Mouse (Mus musculus) brain, embryonic 18.5 days (tissue): ENCODE data around the gene Gli1.

Experiments used
- DNase-seq: peaks from one replicate; pipeline ENCODE4 v3.0.0-alpha.2; 2012; ENCODE audit warnings: low read depth, low spot score

The Gli1 gene

DNA sequence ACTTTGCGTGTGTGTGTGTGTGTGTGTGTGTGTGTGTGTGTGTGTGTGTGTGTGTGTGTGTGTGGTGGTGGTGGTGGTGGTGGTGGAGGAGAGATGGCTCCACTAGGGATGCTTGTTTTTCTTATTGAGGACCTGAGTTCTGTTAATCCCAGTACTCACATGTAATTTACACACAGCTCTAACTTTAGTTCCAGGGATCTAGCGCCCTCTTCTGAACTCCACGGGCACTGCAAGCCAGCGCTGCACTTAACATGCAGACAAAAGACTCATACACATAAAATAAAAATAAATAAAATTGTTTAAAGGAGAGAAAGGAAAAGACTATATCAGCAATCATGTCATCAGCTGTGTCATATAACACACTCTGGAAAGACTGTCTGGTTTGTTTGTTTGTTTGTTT, 7.2 kb upstream of the Gli1 start:
- DNase-seq: no peak

DNA sequence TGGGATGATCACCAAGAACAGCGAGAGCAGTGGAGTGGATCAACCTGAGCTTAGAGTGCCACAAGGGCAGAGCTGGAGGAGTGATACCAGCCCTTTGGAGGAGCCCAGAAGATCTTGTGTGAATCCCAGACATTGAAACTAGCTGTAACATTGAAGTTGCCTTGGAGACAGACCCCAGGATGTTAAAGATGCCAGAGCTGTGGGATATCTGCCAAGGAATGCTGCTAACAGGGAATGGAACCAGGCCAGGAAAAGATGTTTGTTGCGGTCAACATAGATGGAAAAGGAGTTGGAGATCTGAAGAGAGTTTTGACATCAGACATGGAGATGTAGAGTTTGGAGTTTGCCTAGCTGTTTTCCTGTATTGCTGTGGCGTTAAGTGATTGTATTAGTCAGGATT, 4.4 kb upstream of the Gli1 start:
- no peak for DNase-seq

DNA sequence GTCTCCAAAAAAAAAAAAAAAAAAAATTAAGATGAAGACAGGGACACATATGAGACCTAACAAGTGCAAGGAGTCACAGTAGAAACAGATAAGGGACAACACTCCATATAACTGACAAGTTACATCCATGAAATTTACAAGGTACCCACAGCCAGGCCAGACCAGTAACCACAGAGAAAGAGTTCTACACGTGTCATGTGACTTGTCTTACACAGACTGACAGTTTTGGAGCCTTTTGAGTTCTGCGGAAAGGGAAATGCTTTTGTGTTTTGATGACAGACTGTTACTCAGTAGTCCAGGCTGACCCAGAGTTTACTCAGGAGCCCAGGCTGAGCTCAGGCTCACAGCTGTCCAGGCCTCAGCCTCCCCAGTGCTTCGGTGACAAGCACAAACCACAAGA, 1.3 kb upstream of the Gli1 start:
- no peak for DNase-seq

DNA sequence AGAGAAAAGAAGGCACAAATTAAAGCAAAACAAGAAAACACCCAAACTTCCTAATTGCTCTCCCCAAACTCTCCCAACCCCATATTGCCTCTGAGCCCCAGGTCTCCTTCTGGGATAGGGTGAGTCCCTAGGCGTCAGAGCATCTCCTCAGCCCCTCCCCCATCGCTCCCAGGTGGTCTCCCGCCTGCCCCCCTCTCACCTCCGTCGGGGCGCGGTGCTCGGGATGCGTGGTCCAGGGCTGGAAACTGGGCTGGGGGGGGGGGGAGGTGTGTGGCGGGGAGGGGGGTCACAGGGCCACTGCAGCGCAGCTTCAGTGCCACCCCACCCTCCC, 449 bp downstream of the Gli1 start:
- no peak for DNase-seq

DNA sequence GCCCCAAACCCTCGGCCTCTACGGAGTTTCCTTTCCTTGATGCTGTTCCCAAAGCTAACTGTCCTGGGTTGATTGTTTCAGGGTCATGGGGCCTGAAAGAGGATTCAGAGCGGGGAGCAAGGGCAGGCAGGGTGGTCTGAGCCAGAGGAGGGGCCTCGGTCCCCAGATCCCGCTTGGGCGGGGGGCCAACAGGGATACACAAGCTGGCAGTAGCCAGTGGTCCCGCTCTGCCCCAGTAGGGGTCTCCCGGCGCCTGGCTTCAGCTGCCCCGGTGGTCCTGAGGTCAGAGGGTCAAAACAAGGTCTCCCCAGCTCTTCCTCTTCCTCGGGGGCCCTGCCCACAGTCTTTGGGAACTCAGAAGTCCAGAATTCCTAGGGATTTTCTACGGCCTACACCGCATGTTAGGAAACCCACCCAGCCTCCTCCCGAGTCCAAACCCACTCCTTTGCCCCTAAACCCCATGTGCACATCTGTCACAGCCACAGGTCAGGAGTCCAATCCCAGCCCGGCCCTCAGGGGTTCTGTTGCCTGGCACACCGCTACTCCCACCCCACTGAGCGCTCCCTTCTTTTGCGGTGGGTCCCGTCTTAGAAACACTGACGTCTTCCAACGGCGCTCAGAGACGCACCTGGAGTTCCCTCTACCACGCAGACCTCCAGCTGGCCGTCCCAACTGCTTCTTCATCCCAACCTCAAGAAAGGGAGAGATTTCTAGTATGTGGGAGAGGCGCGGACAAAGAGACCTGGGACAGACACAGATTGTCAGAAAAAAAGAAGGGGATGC, 1.0 kb downstream of the Gli1 start:
- DNase-seq: no peak

DNA sequence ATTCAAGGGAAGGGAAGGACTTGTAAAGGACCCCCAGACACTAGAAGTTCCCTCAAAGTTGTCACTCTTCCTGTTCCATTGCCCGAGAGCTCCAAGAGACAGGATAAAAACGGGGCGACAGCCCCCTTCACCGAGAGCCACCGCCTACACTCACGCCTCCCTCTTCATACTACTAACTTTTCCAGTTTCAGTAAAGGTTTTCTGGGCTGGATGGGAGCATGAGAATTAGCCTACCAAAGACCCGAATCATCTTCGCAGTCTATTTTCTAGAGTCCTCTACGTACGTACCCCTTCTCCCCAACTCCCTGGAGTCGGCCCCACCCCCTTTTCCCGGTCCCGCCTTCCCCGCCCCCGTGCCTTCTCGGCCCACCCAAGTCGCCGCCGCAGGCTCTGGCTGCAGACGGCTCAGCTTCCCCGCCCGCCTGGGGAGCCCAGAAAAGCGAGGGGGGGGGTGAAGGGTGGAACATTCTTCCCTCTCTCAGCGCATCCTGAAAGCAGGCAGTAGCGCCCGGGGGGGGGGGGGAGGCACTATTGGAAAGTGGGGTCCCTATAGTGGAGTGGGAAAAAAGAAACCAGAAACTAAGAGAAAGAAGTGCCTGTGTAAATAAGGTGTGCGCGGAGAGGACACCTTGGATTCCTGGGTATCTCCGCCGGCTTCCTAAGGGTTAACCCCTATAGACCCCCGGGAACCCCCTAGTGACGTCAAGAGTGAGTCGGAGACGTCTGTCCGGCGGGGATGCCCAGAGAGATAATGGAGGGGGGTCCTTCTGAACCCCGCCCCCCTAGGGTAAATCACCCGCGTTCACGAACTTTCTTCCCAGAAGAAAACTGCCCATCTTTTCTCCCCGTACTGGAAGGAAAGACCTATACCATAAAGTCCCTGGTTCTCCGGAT, 1.8 kb downstream of the Gli1 start:
- DNase-seq: no peak

DNA sequence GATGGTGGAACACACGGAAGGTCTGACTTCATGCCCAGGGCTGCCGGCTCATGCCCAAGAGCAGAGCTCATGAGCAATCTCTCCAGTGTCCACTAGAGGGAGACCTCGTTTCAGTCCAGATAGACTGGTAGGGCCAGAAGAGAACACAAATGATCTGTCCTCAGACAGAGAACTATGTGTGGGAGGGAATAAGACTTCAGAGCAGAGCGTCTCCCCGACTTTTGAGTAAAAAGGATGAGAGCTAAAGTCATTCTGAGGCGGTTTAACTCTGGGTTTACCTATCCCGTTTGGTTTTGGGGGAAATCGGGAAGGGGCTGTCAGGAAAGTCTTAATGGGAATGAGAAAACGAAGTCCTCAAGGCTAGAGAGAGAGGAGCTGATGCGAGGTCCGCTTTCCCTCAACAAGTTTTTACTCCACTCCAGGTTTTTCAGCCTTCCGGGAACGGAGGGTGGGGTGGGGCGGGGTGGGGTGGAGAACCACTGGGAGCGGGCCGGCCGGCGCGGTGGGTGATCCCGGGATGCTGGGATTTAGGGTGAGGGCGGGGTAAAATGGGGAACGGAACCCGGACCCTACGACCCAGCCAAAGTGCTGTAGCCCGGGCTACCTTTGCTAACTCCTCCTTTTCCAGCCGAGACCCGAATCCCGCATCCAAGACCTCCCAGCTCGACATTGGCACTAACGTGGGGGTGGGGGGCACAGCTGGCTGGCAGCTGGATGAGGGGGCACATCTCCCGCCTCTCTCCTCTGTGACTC, 2.7 kb downstream of the Gli1 start:
- DNase-seq: peak; percentile 69

DNA sequence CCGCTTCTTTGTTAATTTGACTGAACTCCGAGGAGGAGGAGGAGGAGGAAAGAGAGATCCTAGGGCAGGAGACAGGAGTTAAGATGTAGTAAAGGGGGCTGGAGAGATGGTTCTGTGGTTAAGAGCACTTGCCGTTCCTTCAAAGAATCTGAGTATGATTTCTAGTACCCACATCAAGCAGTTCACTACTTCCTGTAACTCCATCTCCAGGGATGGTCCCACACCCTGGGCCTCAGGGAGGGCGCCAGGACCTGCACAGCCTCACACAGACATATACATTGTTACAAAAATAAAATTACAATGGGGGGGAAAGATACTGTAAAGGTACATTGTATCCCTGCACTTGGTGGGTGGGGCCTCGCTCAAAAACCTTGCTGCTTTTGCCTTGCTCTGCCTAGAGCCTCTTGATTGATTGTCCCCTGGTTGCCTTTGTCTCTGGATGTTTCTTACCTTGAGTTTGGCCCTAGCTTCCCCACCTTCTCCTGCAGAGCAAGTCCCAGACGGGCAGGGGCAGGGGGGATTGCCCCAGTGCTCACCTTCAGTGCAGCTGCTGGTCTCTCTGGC, 4.2 kb downstream of the Gli1 start:
- no peak for DNase-seq

DNA sequence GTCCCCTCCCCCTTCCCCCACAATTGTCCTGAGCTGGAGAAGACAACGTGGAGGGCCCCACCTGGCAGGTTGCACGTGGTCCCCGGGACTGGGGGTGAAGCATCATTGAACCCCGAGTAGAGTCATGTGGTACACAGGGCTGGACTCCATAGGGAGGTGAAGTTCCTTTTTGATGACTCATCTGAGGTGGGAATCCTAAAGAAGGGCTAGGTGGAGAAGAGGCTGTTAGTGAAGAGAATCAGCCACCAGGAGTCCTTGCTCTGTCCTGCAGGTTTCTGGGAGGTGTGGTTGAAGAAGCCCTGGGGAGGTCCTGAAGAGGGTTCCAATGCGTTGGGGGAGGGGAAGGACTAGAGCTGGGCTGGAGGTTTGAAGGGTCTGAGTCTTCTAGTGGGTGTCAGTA, 4.8 kb downstream of the Gli1 start:
- DNase-seq: no peak

DNA sequence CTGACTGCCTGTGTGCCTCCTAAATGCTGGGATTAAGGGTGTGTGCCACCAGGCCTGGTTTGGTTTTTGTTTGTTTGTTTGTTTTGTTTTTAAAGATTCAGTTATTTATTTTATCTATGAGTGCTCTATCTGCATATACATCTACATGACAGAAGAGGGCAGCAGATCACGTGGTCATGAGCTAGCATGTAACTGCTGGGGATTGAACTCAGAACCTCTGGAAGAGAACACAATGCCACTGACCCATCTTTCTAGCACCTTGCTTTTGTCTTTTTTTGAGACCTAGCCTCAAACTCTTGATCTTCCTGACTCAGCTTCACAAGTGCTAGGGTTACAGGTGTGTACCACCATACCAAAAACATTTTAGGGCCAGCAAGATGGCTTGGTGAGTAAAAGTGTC, 6.5 kb downstream of the Gli1 start:
- no peak for DNase-seq

DNA sequence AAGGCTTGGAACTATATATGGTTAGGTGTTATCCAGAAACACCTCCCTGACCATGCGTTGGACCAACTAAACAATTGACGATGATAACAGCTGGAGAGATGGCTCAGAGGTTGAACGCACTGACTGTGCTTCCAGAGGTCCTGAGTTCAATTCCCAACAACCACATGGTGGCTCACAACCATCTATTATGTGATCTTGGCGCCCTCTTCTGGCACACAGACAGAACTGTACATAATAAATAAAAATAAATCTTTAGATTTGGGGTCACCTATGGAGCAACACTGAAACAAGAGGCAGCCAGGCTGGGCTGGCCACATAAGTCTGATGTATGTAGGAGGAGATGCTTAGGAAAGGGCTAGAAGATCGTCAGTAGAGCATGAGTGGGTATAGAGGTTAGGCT, 8.6 kb downstream of the Gli1 start:
- no peak for DNase-seq

DNA sequence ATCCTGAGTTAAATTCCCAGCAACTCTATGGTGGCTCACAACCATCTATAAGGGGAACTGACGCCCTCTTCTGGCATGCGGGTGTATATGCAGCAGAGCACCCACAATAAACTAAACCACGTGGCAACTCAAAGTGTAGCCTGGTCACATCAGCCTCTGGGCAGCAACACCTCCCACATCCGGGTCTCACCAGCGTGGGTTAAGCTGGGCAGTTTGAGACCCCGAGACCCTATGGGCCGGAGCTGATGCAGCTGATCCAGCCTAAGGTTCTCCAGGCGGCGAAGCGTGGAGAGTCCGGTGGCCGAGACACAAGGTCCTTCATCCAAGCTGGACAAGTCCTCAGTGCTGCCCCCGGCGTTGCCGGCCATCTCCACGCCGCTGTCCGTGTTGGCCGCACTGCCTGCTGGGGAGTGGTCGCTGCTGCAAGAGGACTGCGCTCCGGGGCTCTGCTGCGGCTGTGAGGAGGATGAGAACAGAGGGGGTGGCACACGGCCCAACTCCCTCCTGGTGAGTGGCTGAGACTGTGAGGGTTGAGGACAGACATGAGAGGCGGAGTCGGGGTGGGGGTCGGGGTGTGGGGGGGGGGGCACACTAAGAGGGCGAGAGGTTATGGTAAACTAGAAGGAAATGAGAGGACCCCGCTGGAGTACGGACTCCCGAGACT, 9.4 kb downstream of the Gli1 start:
- DNase-seq: no peak

DNA sequence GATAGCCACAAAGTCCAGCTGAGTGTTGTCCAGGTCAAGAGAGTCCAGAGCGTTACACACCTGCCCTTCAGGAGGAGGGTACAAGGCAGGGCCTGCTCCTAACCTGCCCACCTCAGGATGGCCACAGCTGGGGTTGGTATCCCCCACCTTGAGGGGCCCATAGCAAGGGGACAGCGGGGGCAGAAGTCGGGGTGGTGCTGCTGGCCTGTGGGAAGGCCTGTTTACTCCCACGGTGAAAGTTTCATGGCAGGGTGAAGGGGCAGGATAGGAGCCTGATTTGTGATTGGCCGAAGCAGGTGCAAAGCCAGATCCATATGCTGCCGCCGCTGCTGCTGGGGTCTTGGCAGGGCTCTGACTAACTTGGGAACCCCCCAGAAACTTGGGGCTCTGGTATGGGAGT, 11.6 kb downstream of the Gli1 start:
- no peak for DNase-seq

DNA sequence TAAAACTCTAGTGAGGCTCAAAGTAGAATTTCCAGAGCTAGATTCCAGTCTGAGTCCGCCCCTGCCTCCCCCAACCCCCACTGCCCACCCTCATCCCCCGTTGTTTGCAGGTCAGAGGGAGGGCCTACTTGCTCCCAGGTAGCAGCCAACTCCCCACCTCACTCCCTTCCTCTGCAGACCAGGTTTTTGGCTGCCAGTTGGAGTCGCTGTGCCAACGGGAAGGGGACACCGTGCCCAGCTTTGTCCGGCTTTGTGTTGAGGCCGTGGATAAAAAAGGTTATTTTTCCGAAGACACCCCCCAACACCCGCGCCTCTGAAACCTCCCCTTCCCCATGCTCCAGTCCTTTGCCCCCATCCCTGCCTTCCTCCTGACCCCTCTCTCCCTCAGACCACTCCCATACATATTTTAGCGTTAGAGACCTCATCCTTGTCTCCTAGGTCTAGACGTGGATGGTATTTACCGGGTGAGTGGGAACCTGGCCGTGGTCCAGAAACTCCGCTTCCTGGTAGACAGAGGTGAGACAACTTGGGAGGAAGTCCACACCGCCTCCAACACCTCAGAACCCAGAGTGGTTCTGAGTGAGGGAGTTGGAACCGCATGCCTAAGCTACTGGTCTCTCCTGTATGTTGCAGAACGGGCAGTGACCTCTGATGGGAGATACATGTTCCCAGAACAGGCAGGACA, 14.2 kb downstream of the Gli1 start:
- DNase-seq: no peak

DNA sequence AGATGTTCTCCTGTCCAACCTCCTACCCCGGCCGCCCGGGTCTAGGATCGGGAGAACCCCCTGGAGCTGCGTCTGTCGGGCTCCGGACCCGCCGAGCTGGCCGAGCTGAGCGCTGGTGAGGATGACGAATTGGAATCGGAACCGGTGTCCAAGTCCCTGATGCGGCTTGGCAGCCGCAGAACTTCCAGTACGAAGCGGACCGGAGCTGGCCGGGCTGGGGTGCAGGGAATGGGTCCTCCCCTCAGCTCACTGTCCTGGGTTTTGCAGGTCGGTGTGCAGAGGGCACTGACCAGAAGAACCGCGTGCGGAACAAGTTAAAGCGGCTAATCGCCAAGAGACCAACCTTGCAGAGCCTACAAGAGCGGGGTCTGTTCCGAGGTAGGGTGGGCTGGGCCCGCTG, 14.9 kb downstream of the Gli1 start:
- no peak for DNase-seq

DNA sequence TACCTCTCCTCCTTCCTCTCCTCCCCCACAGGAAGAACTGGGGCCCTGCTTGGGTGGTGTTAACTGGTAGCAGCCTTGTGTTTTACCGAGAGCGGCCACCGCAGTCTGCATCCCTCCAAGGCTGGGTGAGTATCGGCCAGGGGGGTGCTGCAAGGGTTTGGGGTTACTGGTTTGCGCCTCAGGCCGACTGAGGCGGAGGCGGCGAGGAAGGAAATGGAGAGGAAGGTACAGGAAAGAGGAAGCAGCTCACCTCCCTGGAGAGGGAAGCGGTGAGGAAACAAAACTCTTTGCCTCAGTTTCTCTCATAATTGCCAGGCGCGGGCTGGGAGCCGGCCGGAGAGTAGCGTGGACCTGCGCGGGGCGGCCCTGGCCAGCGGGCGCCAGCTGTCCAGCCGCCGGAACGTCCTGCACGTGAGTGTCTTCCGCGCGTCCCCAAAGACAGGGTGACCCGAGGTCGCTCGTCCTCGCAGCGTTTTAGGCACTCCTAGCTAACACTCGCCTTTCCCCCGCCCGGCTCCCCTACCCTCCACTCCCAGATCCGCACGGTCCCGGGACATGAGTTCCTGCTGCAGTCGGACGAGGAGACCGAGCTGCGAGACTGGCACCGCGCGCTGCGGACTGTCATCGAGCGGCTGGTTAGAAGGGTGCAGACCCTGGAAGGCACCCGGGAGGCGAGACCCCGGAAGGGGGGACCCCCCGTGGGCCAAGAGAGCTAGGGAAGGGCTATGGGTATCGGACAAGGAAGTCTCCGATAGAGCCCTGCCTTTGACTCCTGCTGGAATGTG, 15.6 kb downstream of the Gli1 start:
- DNase-seq: no peak

DNA sequence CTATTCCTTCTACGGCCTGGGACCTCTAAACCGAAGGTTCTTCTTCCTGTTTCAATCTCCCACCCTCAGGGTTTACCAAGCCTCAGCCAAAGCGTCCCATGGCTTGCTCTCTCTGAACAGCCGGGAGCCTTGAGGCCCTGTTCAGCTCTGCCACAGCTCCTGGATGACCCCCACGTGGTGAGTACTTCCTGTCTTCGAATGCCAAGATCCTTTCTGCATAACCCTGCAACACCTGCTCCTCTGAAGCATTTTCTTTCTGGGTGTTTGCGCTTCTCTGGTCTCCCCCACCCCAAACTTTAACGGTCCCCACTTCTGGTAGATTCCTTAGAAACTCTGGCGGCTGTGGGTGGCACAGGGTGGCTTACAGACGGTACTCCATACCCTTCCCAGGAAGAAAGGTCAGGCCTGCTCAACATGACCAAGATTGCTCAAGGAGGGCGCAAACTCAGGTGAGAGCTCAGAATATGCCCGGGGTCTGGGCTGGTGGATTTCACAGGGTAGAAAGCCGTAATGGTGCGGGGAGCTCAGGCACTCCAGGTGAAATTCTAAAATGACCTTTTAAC, 16.2 kb downstream of the Gli1 start:
- no peak for DNase-seq

DNA sequence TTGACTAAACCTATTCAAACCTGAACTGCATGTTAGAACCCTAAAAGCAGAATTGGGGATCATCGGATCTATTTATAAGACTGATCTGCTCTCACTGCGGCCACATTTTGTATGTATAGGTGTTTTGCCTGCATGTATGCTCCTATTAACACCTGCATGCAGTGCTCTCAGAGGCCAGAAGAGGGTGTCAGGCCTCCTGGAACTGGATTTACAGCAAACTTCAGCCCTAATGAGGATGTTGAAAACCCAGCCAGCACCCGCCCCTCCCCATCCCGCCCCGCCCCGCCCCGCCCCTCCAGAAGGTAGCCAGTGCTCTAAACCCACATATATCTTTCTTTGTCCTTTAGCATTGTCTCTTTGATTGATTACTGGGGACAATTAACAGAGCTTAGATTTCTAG, 17.3 kb downstream of the Gli1 start:
- no peak for DNase-seq

DNA sequence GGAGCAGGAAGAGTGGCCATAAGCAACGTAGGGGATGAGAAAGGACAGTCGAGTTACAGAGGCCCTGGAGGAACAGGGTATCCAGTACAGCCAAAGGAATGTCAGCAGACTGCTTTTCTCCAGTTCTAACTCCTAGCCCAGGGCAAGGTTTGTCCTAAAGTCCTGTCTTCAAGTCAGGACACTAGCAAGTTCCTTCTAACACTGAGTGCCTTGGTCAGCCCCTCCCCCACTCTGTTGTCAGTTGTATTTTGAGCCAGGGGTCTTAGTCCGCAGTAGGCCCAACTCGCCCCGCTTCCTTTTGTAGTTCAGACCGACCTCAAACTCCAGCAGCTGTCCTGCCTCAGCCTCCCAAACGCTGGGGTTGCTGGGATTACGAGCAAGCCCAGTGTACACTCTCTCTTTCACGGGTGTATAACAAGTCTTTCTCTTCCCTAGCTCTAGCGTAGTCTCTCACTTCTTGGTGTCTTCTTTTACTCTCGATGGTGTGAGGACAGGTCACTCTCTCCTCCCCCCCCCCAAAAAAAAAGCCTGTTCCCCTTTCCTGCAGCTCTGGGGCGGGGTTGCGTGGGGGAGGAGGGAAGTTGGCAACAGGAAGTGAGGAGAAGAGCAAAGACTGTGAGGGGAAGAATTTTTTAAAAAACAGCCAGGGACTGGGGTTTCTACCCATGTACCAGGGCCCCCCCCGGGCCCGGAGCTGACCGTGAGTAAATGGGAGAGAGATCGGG, 18.5 kb downstream of the Gli1 start:
- no peak for DNase-seq
